Mouse (Mus musculus) telencephalon, adult 2 months (tissue): ENCODE data around the gene Slc28a2.
"Not testable (repeated sequence)": the region's sequence is repeated elsewhere in the genome, so short reads cannot be mapped to it uniquely, and the experiment has no call there.

Experiments
- DNase-seq: peaks from one replicate; pipeline ENCODE4 v3.0.0-alpha.2; 2011; ENCODE audit warnings: low read depth, low spot score

The Slc28a2 gene

GRCm38 (mm10) chr2:122426200-122426599 is at the start of gene Slc28a2:
Gene Slc28a2, plus strand, starts transcription at chr2:122426477.
- DNase-seq: not testable (repeated sequence)

GRCm38 (mm10) chr2:122377215-122377674 is 49.0 kb upstream of the Slc28a2 start:
- DNase-seq: peak; percentile 95

- peak; percentile 72 for DNase-seq
These were observed 48.5 kb upstream of the Slc28a2 start for GRCm38 (mm10) chr2:122377751-122378246.

GRCm38 (mm10) chr2:122378421-122379291 is 47.6 kb upstream of the Slc28a2 start:
- DNase-seq: no peak

GRCm38 (mm10) chr2:122379292-122379650 is 47.0 kb upstream of the Slc28a2 start:
- no peak for DNase-seq

GRCm38 (mm10) chr2:122380768-122381311 is 45.4 kb upstream of the Slc28a2 start:
- DNase-seq: no peak

- DNase-seq: no peak
These were observed 44.8 kb upstream of the Slc28a2 start for GRCm38 (mm10) chr2:122381329-122382103.

GRCm38 (mm10) chr2:122382121-122382520 is 44.2 kb upstream of the Slc28a2 start:
- DNase-seq: no peak

- DNase-seq: no peak
These were observed 41.2 kb upstream of the Slc28a2 start for GRCm38 (mm10) chr2:122385095-122385494.

GRCm38 (mm10) chr2:122387135-122387534 is 39.1 kb upstream of the Slc28a2 start:
- DNase-seq: not testable (repeated sequence)

GRCm38 (mm10) chr2:122396150-122396549 is 30.1 kb upstream of the Slc28a2 start:
- DNase-seq: no peak

GRCm38 (mm10) chr2:122407607-122408006 is 18.7 kb upstream of the Slc28a2 start:
- no peak for DNase-seq

- DNase-seq: no peak
These were observed 17.3 kb upstream of the Slc28a2 start for GRCm38 (mm10) chr2:122408928-122409327.

GRCm38 (mm10) chr2:122426645-122427044 is 368 bp downstream of the Slc28a2 start:
- not testable (repeated sequence) for DNase-seq

- not testable (repeated sequence) for DNase-seq
These were observed 12.6 kb downstream of the Slc28a2 start for GRCm38 (mm10) chr2:122438706-122439482.

- DNase-seq: not testable (repeated sequence)
These were observed 14.2 kb downstream of the Slc28a2 start for GRCm38 (mm10) chr2:122440521-122440920.

GRCm38 (mm10) chr2:122441000-122441933 is 15.0 kb downstream of the Slc28a2 start:
- no peak for DNase-seq

GRCm38 (mm10) chr2:122450351-122450750 is 24.1 kb downstream of the Slc28a2 start:
- no peak for DNase-seq

- no peak for DNase-seq
These were observed 26.1 kb downstream of the Slc28a2 start for GRCm38 (mm10) chr2:122452426-122452825.

- no peak for DNase-seq
These were observed 40.6 kb downstream of the Slc28a2 start for GRCm38 (mm10) chr2:122466901-122467300.
